Mouse (Mus musculus) CD4-positive, CD25-positive, alpha-beta regulatory T cell, adult 4 months (primary cell): ENCODE results near the gene Med26. TPM values are rescaled to one million over a fixed set of nuclear protein-coding genes. Genes with fewer than 3 reads are reported as not detected.

Experiments
- ATAC-seq: one replicate; pipeline ENCODE4 v1.8.0; 2017
- polyA plus RNA-seq, 2 experiments: library from polyadenylated mRNA; unstranded; fragments of 100-300 nt; shearing (Covaris generic); gene quantifications; one replicate each; pipeline ENCODE4 v1.2.1; 2017

Med26 gene
- polyA plus RNA-seq, 2 experiments from 2014 or later: 3.6 to 6.5 TPM

DNA sequence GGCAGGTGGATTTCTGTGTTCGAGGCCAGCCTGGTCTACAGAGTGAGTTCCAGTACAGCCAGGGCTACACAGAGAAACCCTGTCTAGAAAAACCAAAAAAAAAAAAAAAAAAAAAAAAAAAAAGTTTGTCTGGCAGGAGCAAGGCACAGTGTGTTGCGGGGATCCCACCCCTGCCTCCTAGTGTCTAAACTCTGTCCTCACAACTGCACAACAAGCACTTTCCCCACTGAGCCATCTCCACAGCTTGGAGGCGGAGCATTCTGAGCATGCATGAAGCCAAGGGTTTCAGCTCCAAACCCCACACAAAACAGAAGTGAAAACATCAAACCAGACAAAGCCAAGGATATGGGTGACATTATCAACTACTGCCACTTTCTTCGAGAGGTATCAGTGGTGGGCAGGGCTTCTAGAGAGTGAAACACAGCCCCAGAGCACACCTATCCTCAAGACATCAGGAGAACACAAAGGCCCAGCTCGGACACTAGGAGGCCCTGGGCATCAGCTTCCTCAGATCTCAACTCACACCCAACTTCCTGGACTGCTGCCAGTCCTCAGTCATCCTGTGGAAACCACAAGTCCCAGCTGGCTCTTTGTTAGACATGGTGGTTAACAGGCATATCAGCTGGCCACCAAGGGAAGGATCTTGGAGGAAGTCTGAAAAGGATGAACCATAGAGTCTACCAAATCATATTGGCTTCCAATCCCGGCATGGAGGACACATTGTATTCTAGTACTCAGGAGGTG, 62.4 kb downstream of the Med26 start:
- ATAC-seq: peak; percentile 26

DNA sequence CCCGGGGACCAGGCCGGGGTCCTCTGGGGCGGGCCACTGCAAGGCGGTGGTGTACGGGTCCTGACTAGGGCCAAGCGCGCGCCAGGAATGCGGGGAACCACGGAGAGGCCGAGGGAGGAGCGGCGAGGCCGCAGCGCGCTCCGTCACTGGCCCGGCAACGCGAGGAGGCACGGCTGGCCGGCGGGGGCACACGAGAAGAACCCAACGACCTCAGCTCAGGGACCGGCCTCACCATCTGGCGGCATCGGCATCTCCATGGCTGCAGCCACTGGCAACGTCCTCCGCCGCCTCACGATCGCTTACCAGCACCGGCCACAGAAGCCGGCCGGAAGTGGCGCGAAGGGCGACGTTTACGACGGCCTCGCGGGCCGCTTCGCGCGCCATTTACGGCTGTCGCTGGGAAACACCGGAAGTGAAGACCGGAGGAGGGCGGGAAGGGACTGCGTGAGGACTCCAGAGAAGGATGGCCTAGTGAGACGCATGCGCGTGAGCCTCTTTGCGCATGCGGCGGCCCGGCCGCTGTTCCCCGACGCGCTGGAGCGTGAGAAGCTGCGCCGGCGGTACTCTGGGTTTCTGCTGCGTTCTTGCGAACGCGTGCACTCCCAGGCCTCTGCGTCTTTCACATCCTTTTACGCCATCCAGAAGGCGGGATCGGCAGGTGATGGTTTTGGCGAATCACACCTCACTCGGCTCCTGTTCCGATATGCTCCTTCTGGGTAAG, 73.1 kb downstream of the Med26 start, which contains the start of gene Cherp:
TSS of gene Cherp (minus strand) at position 401 of the 721 bp plus-strand sequence.
- ATAC-seq: peak; percentile 93

DNA sequence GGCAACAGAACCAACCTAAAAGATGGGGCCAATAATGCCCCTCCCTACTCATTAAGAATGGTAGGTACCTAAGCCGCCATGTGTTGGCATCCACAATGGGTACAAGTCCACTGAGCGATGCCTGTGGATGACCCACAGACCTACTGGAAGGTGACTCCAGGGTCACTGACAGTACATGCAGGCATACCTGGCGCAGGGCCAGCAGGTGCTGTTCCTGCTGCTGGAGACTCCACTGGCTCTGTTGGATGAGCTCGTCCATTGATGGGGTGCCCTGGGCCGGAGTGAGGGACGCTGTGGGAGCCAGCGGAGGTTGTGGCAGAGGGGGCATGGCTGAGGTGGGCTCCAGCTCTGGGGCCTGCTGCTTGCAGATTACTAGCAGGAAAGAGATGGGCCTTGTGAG, 77.4 kb downstream of the Med26 start:
- ATAC-seq: no peak

DNA sequence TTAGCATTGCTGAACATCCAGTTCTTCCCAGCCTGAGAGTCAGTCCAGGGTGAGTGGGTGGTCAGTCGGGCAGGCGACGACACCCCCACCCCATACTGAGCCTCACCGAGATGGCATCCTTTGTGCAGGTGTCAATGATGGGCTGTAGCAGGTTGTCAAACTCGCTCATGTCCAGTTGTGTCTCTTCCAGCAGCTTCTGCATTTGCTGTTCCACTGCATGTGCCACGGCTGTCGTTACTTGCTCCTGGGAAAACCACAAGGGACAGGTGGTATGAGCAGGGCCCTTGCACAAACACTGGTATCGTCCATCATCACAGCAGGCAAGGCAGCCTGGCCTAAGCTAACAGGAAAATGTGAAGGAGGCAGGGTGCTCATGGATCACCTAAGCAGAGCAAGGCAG, 78.1 kb downstream of the Med26 start:
- no peak for ATAC-seq

DNA sequence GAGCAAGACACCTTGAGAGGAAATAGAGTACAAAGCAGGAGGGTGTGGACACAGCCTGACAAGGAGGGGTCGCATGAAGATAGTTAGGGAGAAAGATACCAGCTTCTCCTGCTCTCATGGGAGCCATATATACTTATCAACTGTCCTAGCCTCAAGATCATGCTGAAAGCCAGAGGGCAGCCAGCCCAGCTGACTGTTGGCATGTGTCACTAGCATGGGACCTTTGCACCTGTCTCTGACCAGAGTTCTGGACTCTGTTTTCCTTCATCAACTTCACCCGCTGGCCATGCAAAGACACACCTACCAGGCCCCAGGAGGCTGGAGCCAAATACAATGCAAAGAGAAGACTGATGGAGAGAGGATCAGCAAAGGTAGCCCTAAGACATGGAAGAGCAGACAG, 78.8 kb downstream of the Med26 start:
- no peak for ATAC-seq

DNA sequence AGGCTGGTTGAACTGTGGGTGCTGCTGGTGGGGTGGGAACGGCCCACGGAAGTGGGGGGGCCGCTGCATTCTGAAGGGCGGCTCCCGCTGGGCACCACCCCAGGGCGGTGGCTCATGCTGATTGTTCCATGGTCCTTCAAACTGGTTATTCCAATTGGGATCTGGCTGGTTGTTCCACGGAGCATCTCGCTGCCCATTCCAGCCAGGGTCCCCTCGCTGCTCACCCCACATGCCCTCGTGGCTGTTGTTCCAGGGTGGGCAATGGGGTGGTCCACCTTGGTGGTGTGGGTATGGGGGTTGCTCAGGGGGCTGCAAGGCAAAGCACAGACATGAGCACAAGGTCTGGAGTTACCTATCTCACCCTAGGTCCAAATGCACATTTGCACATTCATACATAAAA, 83.9 kb downstream of the Med26 start:
- no peak for ATAC-seq

DNA sequence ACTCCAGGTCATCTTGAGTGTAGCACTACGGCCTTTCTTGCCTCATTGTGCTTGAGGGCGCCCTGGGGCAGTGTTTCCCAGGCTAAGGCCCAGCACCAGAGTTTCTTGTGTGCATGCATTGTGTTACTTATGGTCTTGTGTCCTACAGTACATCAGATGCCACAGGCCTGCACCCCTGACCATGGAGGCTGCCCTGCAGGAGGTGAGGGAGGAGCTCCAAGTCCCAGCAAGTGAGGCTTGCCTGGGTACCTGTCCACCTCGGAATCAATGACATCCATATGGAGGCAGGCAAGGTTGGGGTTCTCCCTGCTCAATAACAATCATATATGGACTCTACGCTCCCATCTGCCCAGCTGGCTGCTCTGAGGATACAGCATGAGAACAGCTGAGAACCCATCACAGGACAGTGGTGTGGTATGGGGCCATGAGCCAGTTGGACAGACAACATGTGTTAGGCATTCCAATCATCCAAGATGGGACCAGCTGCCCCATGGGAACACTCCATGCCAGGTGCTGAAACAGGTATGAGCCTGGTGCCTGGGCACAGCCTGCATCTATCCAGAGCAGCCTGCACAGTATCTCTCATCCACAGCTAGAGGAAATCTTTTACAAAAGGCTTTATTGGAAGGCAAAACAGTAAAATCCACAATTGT, 88.1 kb downstream of the Med26 start:
- ATAC-seq: no peak

DNA sequence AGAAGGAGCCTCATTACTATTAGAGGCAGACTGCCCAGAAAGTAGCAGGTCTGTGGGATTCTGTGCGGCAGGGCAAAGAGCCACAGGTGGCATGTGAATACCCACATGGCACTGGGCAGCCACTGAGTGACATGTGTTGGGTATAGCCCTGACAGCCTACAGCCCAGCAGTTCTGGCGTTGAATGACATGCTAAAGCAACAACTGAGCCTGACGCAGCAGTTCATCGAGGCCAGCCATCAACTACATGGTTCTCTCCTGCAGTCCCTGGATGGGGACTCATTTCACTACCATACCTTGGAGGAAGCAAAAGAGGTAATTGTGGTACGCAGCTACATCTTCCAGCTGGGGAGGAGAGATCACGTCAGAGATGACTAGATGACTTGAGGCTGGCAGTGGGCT, 89.6 kb downstream of the Med26 start:
- ATAC-seq: no peak

DNA sequence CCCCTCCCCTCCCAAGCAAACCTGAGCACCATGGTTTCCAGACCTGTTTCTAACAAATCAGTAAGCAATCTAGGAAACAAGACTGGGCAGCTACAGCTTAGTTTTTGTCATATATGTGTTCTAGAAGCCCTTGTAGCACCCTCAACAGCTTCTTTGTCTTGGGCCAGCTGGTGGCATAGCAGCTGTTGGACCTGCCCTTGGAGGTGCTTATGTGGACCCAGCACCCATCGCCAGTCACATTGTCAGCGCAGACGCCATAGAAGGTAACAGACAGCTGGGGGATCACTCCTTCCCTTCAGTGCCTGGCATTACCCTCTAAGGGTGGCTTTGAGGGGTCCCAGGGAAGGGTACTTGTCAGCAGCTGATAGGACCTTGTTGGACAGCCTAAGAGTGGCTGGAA, 90.3 kb downstream of the Med26 start:
- no peak for ATAC-seq

DNA sequence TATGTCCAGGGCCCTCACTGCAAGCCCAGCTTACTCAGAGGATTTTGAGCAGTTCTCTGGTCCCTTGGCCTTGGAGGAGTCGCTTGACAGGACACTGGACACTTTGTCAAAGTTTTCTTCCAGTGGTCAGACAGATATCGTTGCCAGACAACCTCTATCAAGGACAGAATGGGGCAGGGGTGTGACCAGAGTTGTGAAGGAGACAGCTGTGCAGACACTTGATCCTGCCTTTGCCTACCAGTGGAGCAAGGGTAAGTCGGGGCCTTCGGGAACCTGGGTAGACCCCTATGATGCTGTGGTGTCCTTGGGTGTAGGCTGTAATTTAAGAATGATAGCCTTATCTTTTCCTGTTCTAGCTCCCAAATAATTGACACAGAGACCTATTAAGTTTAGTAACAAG, 92.8 kb downstream of the Med26 start:
- ATAC-seq: no peak

DNA sequence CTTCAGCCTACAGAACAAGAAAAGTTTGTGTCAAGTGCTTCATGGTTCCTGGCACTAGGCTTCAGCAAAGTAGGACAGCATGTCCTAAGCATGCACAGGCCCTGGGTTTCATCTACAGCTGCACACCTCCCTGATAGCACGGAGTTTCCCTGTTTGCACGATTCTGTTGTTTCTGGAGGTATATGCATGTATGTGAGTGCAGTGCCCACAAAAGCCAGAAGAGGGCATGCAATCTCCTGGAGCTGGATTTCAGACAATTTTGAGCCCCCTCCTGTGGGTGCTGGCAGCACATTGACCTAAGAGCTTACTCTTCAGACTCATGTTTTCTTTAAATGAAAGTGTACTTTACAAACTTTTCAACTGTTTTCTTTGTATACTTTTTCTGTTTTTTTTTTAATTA, 94.2 kb downstream of the Med26 start:
- ATAC-seq: no peak

DNA sequence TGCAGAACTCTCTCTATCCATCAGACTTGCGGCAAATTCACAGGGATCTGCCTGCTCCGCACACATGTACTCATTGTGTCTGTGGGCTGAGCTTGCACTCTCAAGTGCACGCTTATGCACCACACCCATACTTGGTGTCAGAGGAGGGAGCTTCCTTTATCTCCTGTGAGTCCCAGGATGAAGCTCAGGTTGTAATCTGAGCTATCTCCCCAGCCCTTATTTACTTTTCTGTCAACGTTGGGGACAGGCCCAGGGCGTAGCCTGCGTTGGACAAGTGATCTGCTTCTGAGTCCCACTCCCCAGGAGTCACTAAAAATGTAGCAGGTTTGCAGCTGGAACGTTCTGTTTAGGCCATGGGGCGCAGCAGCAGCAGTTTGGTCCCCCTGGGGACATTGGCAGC, 96.6 kb downstream of the Med26 start:
- no peak for ATAC-seq

DNA sequence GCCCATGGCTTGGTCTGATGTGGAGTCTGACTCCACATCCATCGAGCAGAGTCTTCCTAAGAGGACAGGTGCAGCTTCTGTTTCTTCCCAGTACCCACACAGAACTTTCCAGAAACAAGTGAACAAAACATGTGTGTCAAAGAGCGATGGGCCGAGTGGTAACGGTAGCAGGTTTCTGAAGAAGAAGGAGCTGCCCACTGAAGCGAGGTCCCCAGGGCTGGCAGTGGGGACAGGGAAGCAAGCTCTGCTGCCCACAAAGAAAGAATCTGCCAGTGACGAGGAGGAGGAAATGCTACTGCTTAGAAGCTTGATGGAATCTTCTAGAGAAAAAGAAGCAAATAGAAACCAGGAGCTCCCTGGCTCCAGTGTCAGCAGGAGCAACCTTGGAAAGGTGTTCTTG, 103.0 kb downstream of the Med26 start:
- no peak for ATAC-seq

Other genes starting within 250 kb of the Med26 start
- gene Gm10282, start 243.0 kb downstream of the Med26 start, polyA plus RNA-seq: 10 to 100 TPM in 1 of 2 experiments, 1 to 10 TPM in 1; 7.1 to 12.4 TPM
- gene Klf2, start 229.2 kb downstream of the Med26 start, polyA plus RNA-seq: 10 to 100 TPM; 17.1 to 31.0 TPM
- 10 to 100 TPM; 55.3 to 76.0 TPM for gene Eps15l1, start 126.8 kb downstream of the Med26 start, polyA plus RNA-seq
- under 1 TPM; 0.86 to 0.94 TPM for gene Calr3, start 104.4 kb downstream of the Med26 start, polyA plus RNA-seq
- 10 to 100 TPM in 1 of 2 experiments, 1 to 10 TPM in 1; 8.3 to 13.4 TPM for gene 1700030K09Rik, start 104.4 kb downstream of the Med26 start, polyA plus RNA-seq
- 100 to 1,000 TPM in 1 of 2 experiments, 10 to 100 TPM in 1; 42.3 to 112 TPM for gene Cherp, start 73.0 kb downstream of the Med26 start, polyA plus RNA-seq
- gene Slc35e1, start 55.7 kb downstream of the Med26 start, polyA plus RNA-seq: 1 to 10 TPM; 6.9 to 8.8 TPM
- gene Smim7, start 22.8 kb upstream of the Med26 start, polyA plus RNA-seq: 10 to 100 TPM; 81.0 to 98.1 TPM
- 1 to 10 TPM; 1.0 TPM for gene Tmem38a, start 23.8 kb upstream of the Med26 start, polyA plus RNA-seq
- under 1 TPM in 1 of 2 experiments, not detected in 1; 0.14 TPM for gene Nwd1, start 98.4 kb upstream of the Med26 start, polyA plus RNA-seq
- gene Sin3b, start 175.0 kb upstream of the Med26 start, polyA plus RNA-seq: 100 to 1,000 TPM in 1 of 2 experiments, 10 to 100 TPM in 1; 75.3 to 102 TPM
- gene F2rl3, start 213.6 kb upstream of the Med26 start, polyA plus RNA-seq: 10 to 100 TPM in 1 of 2 experiments, 1 to 10 TPM in 1; 6.1 to 10.2 TPM